Mouse (Mus musculus): ENCODE data around the gene Hist1h2bg. TPM values are rescaled to one million over a fixed set of nuclear protein-coding genes. Genes with fewer than 3 reads are reported as not detected.

Gene Hist1h2bg
- polyA plus RNA-seq, 1 experiment from 2014 or later, result not detected

Other genes starting within 250 kb of the Hist1h2bg start
- gene Zfp322a, start 202.2 kb upstream of the Hist1h2bg start, polyA plus RNA-seq (2014; fragmentation: Illumina TruSeq; extraction: RNeasy Lipid Tissue Mini Kit (QIAGEN cat#74804); ENCODE audit: low read depth, low replicate concordance), result 33.4 TPM
- gene Abt1, start 147.5 kb upstream of the Hist1h2bg start, polyA plus RNA-seq (2014; fragmentation: Illumina TruSeq; extraction: RNeasy Lipid Tissue Mini Kit (QIAGEN cat#74804); ENCODE audit: low read depth, low replicate concordance), result 1.4 TPM
- gene Btn1a1, start 105.5 kb upstream of the Hist1h2bg start, polyA plus RNA-seq (2014; fragmentation: Illumina TruSeq; extraction: RNeasy Lipid Tissue Mini Kit (QIAGEN cat#74804); ENCODE audit: low read depth, low replicate concordance), result 0.35 TPM
- 0.25 TPM for gene Btn2a2, start 82.5 kb upstream of the Hist1h2bg start, polyA plus RNA-seq (2014; fragmentation: Illumina TruSeq; extraction: RNeasy Lipid Tissue Mini Kit (QIAGEN cat#74804); ENCODE audit: low read depth, low replicate concordance)
- gene Hist1h4h, start 40.3 kb upstream of the Hist1h2bg start, polyA plus RNA-seq (2014; fragmentation: Illumina TruSeq; extraction: RNeasy Lipid Tissue Mini Kit (QIAGEN cat#74804); ENCODE audit: low read depth, low replicate concordance), result not detected
- gene Hist1h2af, start 37.5 kb upstream of the Hist1h2bg start, polyA plus RNA-seq (2014; fragmentation: Illumina TruSeq; extraction: RNeasy Lipid Tissue Mini Kit (QIAGEN cat#74804); ENCODE audit: low read depth, low replicate concordance), result not detected
- gene Hist1h3g, start 36.0 kb upstream of the Hist1h2bg start, polyA plus RNA-seq (2014; fragmentation: Illumina TruSeq; extraction: RNeasy Lipid Tissue Mini Kit (QIAGEN cat#74804); ENCODE audit: low read depth, low replicate concordance), result not detected
- not detected for gene Hist1h2bh, start 28.0 kb upstream of the Hist1h2bg start, polyA plus RNA-seq (2014; fragmentation: Illumina TruSeq; extraction: RNeasy Lipid Tissue Mini Kit (QIAGEN cat#74804); ENCODE audit: low read depth, low replicate concordance)
- not detected for gene Hist1h3f, start 27.3 kb upstream of the Hist1h2bg start, polyA plus RNA-seq (2014; fragmentation: Illumina TruSeq; extraction: RNeasy Lipid Tissue Mini Kit (QIAGEN cat#74804); ENCODE audit: low read depth, low replicate concordance)
- gene Hist1h4f, start 19.7 kb upstream of the Hist1h2bg start, polyA plus RNA-seq (2014; fragmentation: Illumina TruSeq; extraction: RNeasy Lipid Tissue Mini Kit (QIAGEN cat#74804); ENCODE audit: low read depth, low replicate concordance), result not detected
- gene Hist1h1d, start 18.1 kb upstream of the Hist1h2bg start, polyA plus RNA-seq (2014; fragmentation: Illumina TruSeq; extraction: RNeasy Lipid Tissue Mini Kit (QIAGEN cat#74804); ENCODE audit: low read depth, low replicate concordance), result 0.11 TPM
- not detected for gene Hist1h3e, start 9.0 kb upstream of the Hist1h2bg start, polyA plus RNA-seq (2014; fragmentation: Illumina TruSeq; extraction: RNeasy Lipid Tissue Mini Kit (QIAGEN cat#74804); ENCODE audit: low read depth, low replicate concordance)
- gene Hist1h2ae, start 176 bp upstream of the Hist1h2bg start, polyA plus RNA-seq (2014; fragmentation: Illumina TruSeq; extraction: RNeasy Lipid Tissue Mini Kit (QIAGEN cat#74804); ENCODE audit: low read depth, low replicate concordance), result not detected
- gene Hist1h2bf, start 2.8 kb downstream of the Hist1h2bg start, polyA plus RNA-seq (2014; fragmentation: Illumina TruSeq; extraction: RNeasy Lipid Tissue Mini Kit (QIAGEN cat#74804); ENCODE audit: low read depth, low replicate concordance), result not detected
- not detected for gene Hist1h2ad, start 3.0 kb downstream of the Hist1h2bg start, polyA plus RNA-seq (2014; fragmentation: Illumina TruSeq; extraction: RNeasy Lipid Tissue Mini Kit (QIAGEN cat#74804); ENCODE audit: low read depth, low replicate concordance)
- gene Hist1h3d, start 4.4 kb downstream of the Hist1h2bg start, polyA plus RNA-seq (2014; fragmentation: Illumina TruSeq; extraction: RNeasy Lipid Tissue Mini Kit (QIAGEN cat#74804); ENCODE audit: low read depth, low replicate concordance), result not detected
- not detected for gene Hist1h4d, start 10.2 kb downstream of the Hist1h2bg start, polyA plus RNA-seq (2014; fragmentation: Illumina TruSeq; extraction: RNeasy Lipid Tissue Mini Kit (QIAGEN cat#74804); ENCODE audit: low read depth, low replicate concordance)
- gene Hist1h2be, start 49.7 kb downstream of the Hist1h2bg start, polyA plus RNA-seq (2014; fragmentation: Illumina TruSeq; extraction: RNeasy Lipid Tissue Mini Kit (QIAGEN cat#74804); ENCODE audit: low read depth, low replicate concordance), result 0.91 TPM
- gene Hist1h1e, start 51.2 kb downstream of the Hist1h2bg start, polyA plus RNA-seq (2014; fragmentation: Illumina TruSeq; extraction: RNeasy Lipid Tissue Mini Kit (QIAGEN cat#74804); ENCODE audit: low read depth, low replicate concordance), result 0.24 TPM
- gene Hist1h2ac, start 112.6 kb downstream of the Hist1h2bg start, polyA plus RNA-seq (2014; fragmentation: Illumina TruSeq; extraction: RNeasy Lipid Tissue Mini Kit (QIAGEN cat#74804); ENCODE audit: low read depth, low replicate concordance), result 0.28 TPM
- 16.4 TPM for gene Hist1h2bc, start 112.8 kb downstream of the Hist1h2bg start, polyA plus RNA-seq (2014; fragmentation: Illumina TruSeq; extraction: RNeasy Lipid Tissue Mini Kit (QIAGEN cat#74804); ENCODE audit: low read depth, low replicate concordance)
- gene Hist1h1t, start 124.4 kb downstream of the Hist1h2bg start, polyA plus RNA-seq (2014; fragmentation: Illumina TruSeq; extraction: RNeasy Lipid Tissue Mini Kit (QIAGEN cat#74804); ENCODE audit: low read depth, low replicate concordance), result 0.91 TPM
- 3.9 TPM for gene Hist1h4c, start 127.1 kb downstream of the Hist1h2bg start, polyA plus RNA-seq (2014; fragmentation: Illumina TruSeq; extraction: RNeasy Lipid Tissue Mini Kit (QIAGEN cat#74804); ENCODE audit: low read depth, low replicate concordance)
- gene Hfe, start 139.5 kb downstream of the Hist1h2bg start, polyA plus RNA-seq (2014; fragmentation: Illumina TruSeq; extraction: RNeasy Lipid Tissue Mini Kit (QIAGEN cat#74804); ENCODE audit: low read depth, low replicate concordance), result 13.3 TPM
- gene Hist1h1c, start 167.4 kb downstream of the Hist1h2bg start, polyA plus RNA-seq (2014; fragmentation: Illumina TruSeq; extraction: RNeasy Lipid Tissue Mini Kit (QIAGEN cat#74804); ENCODE audit: low read depth, low replicate concordance), result 1.8 TPM
- gene Hist1h3c, start 174.2 kb downstream of the Hist1h2bg start, polyA plus RNA-seq (2014; fragmentation: Illumina TruSeq; extraction: RNeasy Lipid Tissue Mini Kit (QIAGEN cat#74804); ENCODE audit: low read depth, low replicate concordance), result not detected
- gene Hist1h2bb, start 175.3 kb downstream of the Hist1h2bg start, polyA plus RNA-seq (2014; fragmentation: Illumina TruSeq; extraction: RNeasy Lipid Tissue Mini Kit (QIAGEN cat#74804); ENCODE audit: low read depth, low replicate concordance), result not detected
- not detected for gene Hist1h2ab, start 179.7 kb downstream of the Hist1h2bg start, polyA plus RNA-seq (2014; fragmentation: Illumina TruSeq; extraction: RNeasy Lipid Tissue Mini Kit (QIAGEN cat#74804); ENCODE audit: low read depth, low replicate concordance)
- not detected for gene Hist1h3b, start 180.9 kb downstream of the Hist1h2bg start, polyA plus RNA-seq (2014; fragmentation: Illumina TruSeq; extraction: RNeasy Lipid Tissue Mini Kit (QIAGEN cat#74804); ENCODE audit: low read depth, low replicate concordance)
- gene Hist1h4b, start 185.6 kb downstream of the Hist1h2bg start, polyA plus RNA-seq (2014; fragmentation: Illumina TruSeq; extraction: RNeasy Lipid Tissue Mini Kit (QIAGEN cat#74804); ENCODE audit: low read depth, low replicate concordance), result not detected
- 3.1 TPM for gene Hist1h4a, start 189.8 kb downstream of the Hist1h2bg start, polyA plus RNA-seq (2014; fragmentation: Illumina TruSeq; extraction: RNeasy Lipid Tissue Mini Kit (QIAGEN cat#74804); ENCODE audit: low read depth, low replicate concordance)
- not detected for gene Hist1h3a, start 191.0 kb downstream of the Hist1h2bg start, polyA plus RNA-seq (2014; fragmentation: Illumina TruSeq; extraction: RNeasy Lipid Tissue Mini Kit (QIAGEN cat#74804); ENCODE audit: low read depth, low replicate concordance)
- gene Hist1h1a, start 192.3 kb downstream of the Hist1h2bg start, polyA plus RNA-seq (2014; fragmentation: Illumina TruSeq; extraction: RNeasy Lipid Tissue Mini Kit (QIAGEN cat#74804); ENCODE audit: low read depth, low replicate concordance), result not detected
- gene Trim38, start 198.5 kb downstream of the Hist1h2bg start, polyA plus RNA-seq (2014; fragmentation: Illumina TruSeq; extraction: RNeasy Lipid Tissue Mini Kit (QIAGEN cat#74804); ENCODE audit: low read depth, low replicate concordance), result 4.5 TPM
- 0.25 TPM for gene Slc17a2, start 235.6 kb downstream of the Hist1h2bg start, polyA plus RNA-seq (2014; fragmentation: Illumina TruSeq; extraction: RNeasy Lipid Tissue Mini Kit (QIAGEN cat#74804); ENCODE audit: low read depth, low replicate concordance)